Mouse (Mus musculus): ENCODE data around the gene Trim39.

Gene Trim39

GRCm38 (mm10) chr17:36271586-36272256, at the start of gene Trim39:
Trim39 (minus strand) TSS chr17:36272247.
- DNase-seq (ENCODE audit: extremely low spot score): peak; percentile 89

- no peak for DNase-seq (ENCODE audit: extremely low spot score)
These were observed 43.7 kb upstream of the Trim39 start for GRCm38 (mm10) chr17:36315689-36316253.

- DNase-seq (ENCODE audit: extremely low spot score): peak; percentile 61
These were observed 43.1 kb upstream of the Trim39 start for GRCm38 (mm10) chr17:36315041-36315688.

GRCm38 (mm10) chr17:36314511-36314910, 42.5 kb upstream of the Trim39 start:
- DNase-seq (ENCODE audit: extremely low spot score): peak; percentile 47

GRCm38 (mm10) chr17:36309293-36309692, 37.2 kb upstream of the Trim39 start:
- DNase-seq (ENCODE audit: extremely low spot score): no peak

GRCm38 (mm10) chr17:36308855-36309254, 36.8 kb upstream of the Trim39 start:
- DNase-seq (ENCODE audit: extremely low spot score): peak; percentile 68

- no peak for DNase-seq (ENCODE audit: extremely low spot score)
These were observed 14.3 kb upstream of the Trim39 start, which contains the start of gene H2-M10.2 for GRCm38 (mm10) chr17:36286390-36286789. H2-M10.2 (minus strand) TSS chr17:36286490.

GRCm38 (mm10) chr17:36281521-36282245, 9.6 kb upstream of the Trim39 start:
- no peak for DNase-seq (ENCODE audit: extremely low spot score)

- DNase-seq (ENCODE audit: extremely low spot score): no peak
These were observed 2.7 kb upstream of the Trim39 start for GRCm38 (mm10) chr17:36274776-36275175.

GRCm38 (mm10) chr17:36273796-36274195, 1.7 kb upstream of the Trim39 start:
- no peak for DNase-seq (ENCODE audit: extremely low spot score)

- no peak for DNase-seq (ENCODE audit: extremely low spot score)
These were observed 758 bp upstream of the Trim39 start for GRCm38 (mm10) chr17:36272643-36273366.

- peak; percentile 92 for DNase-seq (ENCODE audit: extremely low spot score)
These were observed 976 bp downstream of the Trim39 start for GRCm38 (mm10) chr17:36270956-36271585.

GRCm38 (mm10) chr17:36265834-36266233, 6.2 kb downstream of the Trim39 start:
- no peak for DNase-seq (ENCODE audit: extremely low spot score)

- DNase-seq (ENCODE audit: extremely low spot score): no peak
These were observed 7.6 kb downstream of the Trim39 start for GRCm38 (mm10) chr17:36264273-36264925.

GRCm38 (mm10) chr17:36261511-36262166, 10.4 kb downstream of the Trim39 start:
- no peak for DNase-seq (ENCODE audit: extremely low spot score)

GRCm38 (mm10) chr17:36257969-36258368, 14.1 kb downstream of the Trim39 start, which contains the start of gene Rpp21:
Rpp21 (minus strand) TSS chr17:36258069.
- no peak for DNase-seq (ENCODE audit: extremely low spot score)

GRCm38 (mm10) chr17:36257241-36257947, 14.7 kb downstream of the Trim39 start:
- peak; percentile 79 for DNase-seq (ENCODE audit: extremely low spot score)

- DNase-seq (ENCODE audit: extremely low spot score): no peak
These were observed 18.9 kb downstream of the Trim39 start for GRCm38 (mm10) chr17:36253087-36253600.

GRCm38 (mm10) chr17:36252250-36252876, 19.7 kb downstream of the Trim39 start:
- DNase-seq (ENCODE audit: extremely low spot score): peak; percentile 39

Measured in embryo, embryonic 9.5 days (tissue).